Mouse (Mus musculus): Measurements from ENCODE around the gene Gjd3. TPM values are rescaled to one million over a fixed set of nuclear protein-coding genes. Genes with fewer than 3 reads are reported as not detected.

The Gjd3 gene
- total and polyA plus RNA-seq, 2 experiments from 2014 or later, result 1.4 to 2.7 TPM

- H3K36me3 ChIP-seq (ENCODE audit: insufficient read depth), result no peaks in the 10 kb centered on the region
- H3K9me3 ChIP-seq (ENCODE audit: low read length), result no peaks in the 10 kb centered on the region
- H3K27me3 ChIP-seq (ENCODE audit: insufficient read depth, low read length), result no peaks in the 10 kb centered on the region; the same call in 1 of the 2 replicates
- DNase-seq (no peak), ATAC-seq (no peak)
- H3K9ac ChIP-seq, result no peak overlapping the region
- H3K4me1 ChIP-seq (ENCODE audit: insufficient read depth), result peaks cover 25% of the 10 kb centered on the region
- 47% methylated on average over 9 of the region's 9 CpGs for WGBS
- H3K4me2 ChIP-seq (ENCODE audit: low read depth), result no peak overlapping the region
- TF ChIP-seq CTCF (IDR thresholded peaks at IDR 0.05; ENCODE audit: low read depth), result peak; percentile 56
- no peak overlapping the region for H3K27ac ChIP-seq (ENCODE audit: low read depth, low read length)
- H3K4me3 ChIP-seq (ENCODE audit: low read depth, low read length), result no peak overlapping the region
These were observed 49.7 kb downstream of the Gjd3 start for GRCm38 (mm10) chr11:98933151-98933550.

- H3K36me3 ChIP-seq (ENCODE audit: insufficient read depth), result no peaks in the 10 kb centered on the region
- H3K4me2 ChIP-seq (ENCODE audit: low read depth), result no peak overlapping the region
- H3K27ac ChIP-seq (ENCODE audit: low read depth, low read length), result no peak overlapping the region
- no peak overlapping the region for H3K4me3 ChIP-seq (ENCODE audit: low read depth, low read length)
- DNase-seq, result no peak
- H3K9me3 ChIP-seq (ENCODE audit: low read length), result no peaks in the 10 kb centered on the region
- no peak for ATAC-seq
- H3K4me1 ChIP-seq (ENCODE audit: insufficient read depth), result peaks cover 24% of the 10 kb centered on the region
- H3K27me3 ChIP-seq (ENCODE audit: insufficient read depth, low read length), result no peaks in the 10 kb centered on the region; the same call in 1 of the 2 replicates
- TF ChIP-seq CTCF (IDR thresholded peaks at IDR 0.05; ENCODE audit: low read depth), result no peak
- H3K9ac ChIP-seq, result no peak overlapping the region
- WGBS, result 37% methylated on average over 19 of the region's 19 CpGs
These were observed 50.3 kb downstream of the Gjd3 start for GRCm38 (mm10) chr11:98932293-98933091.

Other genes starting within 250 kb of the Gjd3 start
- 1,003 and 1,159 TPM in 2 replicates for gene Thra, start 242.4 kb downstream of the Gjd3 start, total RNA-seq (2014; rRNA removed)
- gene Thra, start 242.4 kb downstream of the Gjd3 start, polyA plus RNA-seq (2015; fragmentation: Nextera tagmentation; extraction: Ambion mirVana), result 223 and 233 TPM in 2 replicates
- 4.5 and 6.7 TPM in 2 replicates for gene Nr1d1, start 207.7 kb downstream of the Gjd3 start, total RNA-seq (2014; rRNA removed)
- 10.8 and 11.4 TPM in 2 replicates for gene Nr1d1, start 207.7 kb downstream of the Gjd3 start, polyA plus RNA-seq (2015; fragmentation: Nextera tagmentation; extraction: Ambion mirVana)
- 87.2 and 94.6 TPM in 2 replicates for gene Msl1, start 187.5 kb downstream of the Gjd3 start, total RNA-seq (2014; rRNA removed)
- 16.3 and 24.1 TPM in 2 replicates for gene Msl1, start 187.5 kb downstream of the Gjd3 start, polyA plus RNA-seq (2015; fragmentation: Nextera tagmentation; extraction: Ambion mirVana)
- gene Casc3, start 178.1 kb downstream of the Gjd3 start, total RNA-seq (2014; rRNA removed), result 22.5 and 27.2 TPM in 2 replicates
- gene Casc3, start 178.1 kb downstream of the Gjd3 start, polyA plus RNA-seq (2015; fragmentation: Nextera tagmentation; extraction: Ambion mirVana), result 29.5 and 37.4 TPM in 2 replicates
- 28.7 TPM in 2 replicates for gene Rapgefl1, start 146.2 kb downstream of the Gjd3 start, total RNA-seq (2014; rRNA removed)
- gene Rapgefl1, start 146.2 kb downstream of the Gjd3 start, polyA plus RNA-seq (2015; fragmentation: Nextera tagmentation; extraction: Ambion mirVana), result 5.6 and 9.8 TPM in 2 replicates
- 7.1 and 8.2 TPM in 2 replicates for gene Wipf2, start 119.4 kb downstream of the Gjd3 start, total RNA-seq (2014; rRNA removed)
- 1.6 and 3.0 TPM in 2 replicates for gene Wipf2, start 119.4 kb downstream of the Gjd3 start, polyA plus RNA-seq (2015; fragmentation: Nextera tagmentation; extraction: Ambion mirVana)
- gene Cdc6, start 75.2 kb downstream of the Gjd3 start, total RNA-seq (2014; rRNA removed), result 2.2 and 2.3 TPM in 2 replicates
- 1.3 and 1.7 TPM in 2 replicates for gene Cdc6, start 75.2 kb downstream of the Gjd3 start, polyA plus RNA-seq (2015; fragmentation: Nextera tagmentation; extraction: Ambion mirVana)
- 11.6 and 15.2 TPM in 2 replicates for gene Rara, start 55.2 kb downstream of the Gjd3 start, total RNA-seq (2014; rRNA removed)
- 9.5 and 10.7 TPM in 2 replicates for gene Rara, start 55.2 kb downstream of the Gjd3 start, polyA plus RNA-seq (2015; fragmentation: Nextera tagmentation; extraction: Ambion mirVana)
- 30.2 and 40.7 TPM in 2 replicates for gene Top2a, start 41.2 kb upstream of the Gjd3 start, total RNA-seq (2014; rRNA removed)
- gene Top2a, start 41.2 kb upstream of the Gjd3 start, polyA plus RNA-seq (2015; fragmentation: Nextera tagmentation; extraction: Ambion mirVana), result 18.1 and 19.7 TPM in 2 replicates
- gene Igfbp4, start 58.2 kb upstream of the Gjd3 start, total RNA-seq (2014; rRNA removed), result 99.0 and 102 TPM in 2 replicates
- gene Igfbp4, start 58.2 kb upstream of the Gjd3 start, polyA plus RNA-seq (2015; fragmentation: Nextera tagmentation; extraction: Ambion mirVana), result 128 and 142 TPM in 2 replicates
- gene Tns4, start 106.3 kb upstream of the Gjd3 start, total RNA-seq (2014; rRNA removed), result 0.48 TPM in 1 of 2 replicates, not detected in the other
- 0.29 TPM in 1 of 2 replicates, not detected in the other for gene Tns4, start 106.3 kb upstream of the Gjd3 start, polyA plus RNA-seq (2015; fragmentation: Nextera tagmentation; extraction: Ambion mirVana)
- 0.38 TPM in 1 of 2 replicates, not detected in the other for gene Ccr7, start 172.1 kb upstream of the Gjd3 start, total RNA-seq (2014; rRNA removed)
- gene Ccr7, start 172.1 kb upstream of the Gjd3 start, polyA plus RNA-seq (2015; fragmentation: Nextera tagmentation; extraction: Ambion mirVana), result 0.06 and 0.17 TPM in 2 replicates
- gene Smarce1, start 248.0 kb upstream of the Gjd3 start, total RNA-seq (2014; rRNA removed), result 116 and 156 TPM in 2 replicates
- 227 and 228 TPM in 2 replicates for gene Smarce1, start 248.0 kb upstream of the Gjd3 start, polyA plus RNA-seq (2015; fragmentation: Nextera tagmentation; extraction: Ambion mirVana)

All from forebrain, postnatal 0 days (tissue).